Mouse (Mus musculus) cerebellum, adult 2 months (tissue): ENCODE results near the gene Cracr2a.

ENCODE experiments used
- CTCF ChIP-seq: fragments of 200-500 bp; IDR thresholded peaks from 2 replicates; pipeline ENCODE4 v1.5.1; 2011; ENCODE audit warnings: low read depth, mild to moderate bottlenecking, control low read depth, low read length, moderate library complexity, borderline replicate concordance; ENCODE audit not compliant: insufficient read depth
- POLR2A ChIP-seq: fragments of 200-500 bp; IDR thresholded peaks from 2 replicates; pipeline ENCODE4 v1.6.1; 2011; ENCODE audit warnings: low read length, control low read depth, borderline replicate concordance; ENCODE audit not compliant: insufficient read depth

DNA sequence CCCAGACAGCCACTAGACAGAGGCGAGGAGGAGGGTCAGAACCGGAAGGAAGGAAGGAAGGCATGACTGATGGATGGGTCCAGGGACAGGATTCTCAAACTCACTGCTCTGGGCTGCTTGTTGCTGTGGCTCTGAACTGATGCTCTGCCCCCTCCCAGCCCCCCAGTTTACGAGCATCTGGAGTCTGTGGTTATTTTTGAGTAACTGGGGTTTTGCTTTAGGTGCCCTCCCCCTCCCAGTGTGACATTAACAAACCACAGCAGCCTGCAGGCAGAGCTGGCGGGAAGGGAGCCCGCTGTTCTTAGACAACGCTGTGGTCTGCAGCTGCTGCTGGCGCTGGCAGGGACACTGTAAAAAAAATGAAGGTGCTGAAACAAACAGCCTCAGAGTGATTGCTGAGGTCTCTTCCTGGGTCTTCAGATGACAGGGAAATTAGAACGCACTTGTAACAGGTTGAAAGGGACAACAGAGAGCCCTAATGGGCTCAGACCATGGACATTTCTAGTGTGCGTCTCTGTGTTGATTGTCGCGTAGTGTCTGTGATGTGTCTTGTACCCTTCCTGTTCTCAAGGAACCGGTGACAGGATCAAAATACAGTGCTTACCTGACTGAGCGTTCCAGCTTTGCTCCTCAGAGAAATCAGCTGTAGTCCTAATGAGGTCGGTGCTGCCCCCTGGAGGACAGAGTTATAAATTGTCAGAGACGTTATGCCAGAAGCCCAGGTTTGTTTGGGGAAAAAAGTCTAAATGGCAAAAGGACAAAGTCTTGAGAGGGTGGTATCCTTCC, 21.4 kb downstream of the Cracr2a start:
- peak; percentile 67 for TF ChIP-seq CTCF
- no peak for TF ChIP-seq POLR2A
